Mouse (Mus musculus): ENCODE results near the gene Sdr42e1. TPM values are rescaled to one million over a fixed set of nuclear protein-coding genes. Genes with fewer than 3 reads are reported as not detected.
A peak's percentile ranks its signal among the peaks of the same experiment; 100 is the strongest.

Gene Sdr42e1
- polyA plus RNA-seq, 1 experiment from 2014 or later = 0.84 TPM

DNA sequence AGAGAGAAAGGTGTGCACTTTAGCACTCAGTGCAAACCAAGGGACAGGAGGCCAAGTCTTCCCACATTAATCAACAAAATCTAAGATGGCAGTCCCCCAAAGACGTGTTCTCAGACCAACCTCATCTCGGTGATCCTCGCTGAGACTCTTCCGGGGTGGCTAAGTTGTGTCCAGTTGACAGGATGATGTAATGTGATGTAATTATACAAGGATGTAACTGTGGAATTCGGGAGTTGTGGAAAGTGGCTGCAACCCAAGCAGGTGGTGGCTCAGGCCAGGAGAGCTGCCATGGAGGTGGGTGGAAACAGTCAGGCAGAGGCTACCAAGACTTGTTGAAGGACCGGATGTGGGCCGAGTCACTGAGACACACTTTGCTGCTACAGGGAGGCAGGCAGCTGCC, 14.4 kb upstream of the Sdr42e1 start:
- Histone ChIP-seq H3K27me3 (ENCODE audit: insufficient read depth, poor library complexity, severe bottlenecking) (no peaks in the 10 kb centered on the region), H3K27ac (no peak overlapping the region), H3K36me3 (no peaks in the 10 kb centered on the region), H3K4me3 (no peak overlapping the region), H3K9me3 (no peaks in the 10 kb centered on the region), H3K4me1 (replicated peaks) (no peaks in the 10 kb centered on the region)
- DNase-seq (ENCODE audit: low spot score) = no peak
- WGBS = 91% methylated on average over 7 of the region's 7 CpGs

GRCm38 (mm10) chr8:117684504-117684903, 11.0 kb upstream of the Sdr42e1 start:
- WGBS = 80% methylated on average over 11 of the region's 11 CpGs
- H3K4me3 ChIP-seq = no peak overlapping the region
- H3K4me1 ChIP-seq (replicated peaks) = no peaks in the 10 kb centered on the region
- no peaks in the 10 kb centered on the region for H3K27me3 ChIP-seq (ENCODE audit: insufficient read depth, poor library complexity, severe bottlenecking)
- no peak overlapping the region for H3K27ac ChIP-seq
- H3K9me3 ChIP-seq = no peaks in the 10 kb centered on the region
- DNase-seq (ENCODE audit: low spot score) = no peak
- H3K36me3 ChIP-seq = no peaks in the 10 kb centered on the region

DNA sequence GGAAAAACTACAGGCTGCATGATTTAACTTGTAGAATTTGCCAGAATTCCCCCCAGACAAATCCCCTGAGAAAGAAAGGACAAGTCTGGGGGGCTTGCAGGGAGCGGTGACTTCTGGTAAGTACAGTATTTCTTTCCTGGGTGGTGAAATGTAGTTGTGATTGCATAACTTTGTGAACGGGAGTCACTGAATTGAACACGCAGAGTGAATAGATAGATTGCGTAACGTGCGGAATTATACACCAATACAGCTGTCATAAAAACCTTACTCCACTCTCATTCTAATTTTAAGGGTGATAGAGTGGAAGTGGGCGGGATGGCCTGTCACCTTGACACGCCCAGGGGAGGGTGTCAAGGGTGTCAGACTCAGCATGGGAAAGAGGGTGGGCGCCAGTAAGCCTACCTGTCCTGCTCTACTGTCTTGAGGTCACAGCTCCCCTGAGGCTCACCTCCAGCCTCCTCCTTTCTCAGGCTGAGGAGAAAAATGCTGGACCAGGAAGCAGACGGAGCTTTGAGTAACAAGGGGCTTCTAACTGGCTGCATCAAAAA, 10.5 kb upstream of the Sdr42e1 start:
- Histone ChIP-seq H3K4me3 (no peak overlapping the region), H3K27me3 (ENCODE audit: insufficient read depth, poor library complexity, severe bottlenecking) (no peaks in the 10 kb centered on the region), H3K27ac (no peak overlapping the region), H3K9me3 (no peaks in the 10 kb centered on the region), H3K36me3 (no peaks in the 10 kb centered on the region), H3K4me1 (replicated peaks) (no peaks in the 10 kb centered on the region)
- DNase-seq (ENCODE audit: low spot score) = no peak
- WGBS = 91% methylated on average over 10 of the region's 10 CpGs

DNA sequence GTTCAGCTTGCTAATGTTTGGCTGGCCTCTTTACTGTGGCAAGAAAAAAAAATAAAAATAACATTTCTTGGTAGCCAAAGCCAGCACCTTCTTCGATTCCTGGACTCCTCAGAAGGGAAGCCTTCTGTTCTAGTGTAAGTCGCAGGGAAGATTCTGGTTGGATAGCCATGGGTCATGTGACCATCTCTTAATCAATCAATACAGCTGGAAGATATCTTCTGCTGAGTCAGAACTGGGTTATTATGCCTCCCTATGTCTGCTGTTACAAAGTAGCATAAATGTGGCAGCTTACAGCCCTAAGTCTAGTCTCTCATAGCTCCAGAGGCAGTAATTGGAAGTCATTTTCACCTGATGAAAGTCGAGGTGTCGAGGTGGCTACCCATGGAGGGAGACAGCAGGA, 5.2 kb upstream of the Sdr42e1 start:
- 85% methylated on average over 4 of the region's 4 CpGs for WGBS
- no peaks in the 10 kb centered on the region for H3K36me3 ChIP-seq
- no peaks in the 10 kb centered on the region for H3K27me3 ChIP-seq (ENCODE audit: insufficient read depth, poor library complexity, severe bottlenecking)
- no peaks in the 10 kb centered on the region for H3K9me3 ChIP-seq
- no peak for DNase-seq (ENCODE audit: low spot score)
- H3K4me1 ChIP-seq (replicated peaks) = peaks cover 2% of the 10 kb centered on the region; the same call in 1 of the 2 replicates
- no peak overlapping the region for H3K4me3 ChIP-seq
- H3K27ac ChIP-seq = no peak overlapping the region

- H3K9me3 ChIP-seq = no peaks in the 10 kb centered on the region
- H3K27me3 ChIP-seq (ENCODE audit: insufficient read depth, poor library complexity, severe bottlenecking) = no peaks in the 10 kb centered on the region
- no peak overlapping the region for H3K27ac ChIP-seq
- no peak for DNase-seq (ENCODE audit: low spot score)
- peaks cover 16% of the 10 kb centered on the region for H3K4me1 ChIP-seq (replicated peaks)
- 88% methylated on average over 8 of the region's 8 CpGs for WGBS
- H3K36me3 ChIP-seq = no peaks in the 10 kb centered on the region
- H3K4me3 ChIP-seq = no peak overlapping the region
Measured at GRCm38 (mm10) chr8:117677011-117677410, 3.5 kb upstream of the Sdr42e1 start.

DNA sequence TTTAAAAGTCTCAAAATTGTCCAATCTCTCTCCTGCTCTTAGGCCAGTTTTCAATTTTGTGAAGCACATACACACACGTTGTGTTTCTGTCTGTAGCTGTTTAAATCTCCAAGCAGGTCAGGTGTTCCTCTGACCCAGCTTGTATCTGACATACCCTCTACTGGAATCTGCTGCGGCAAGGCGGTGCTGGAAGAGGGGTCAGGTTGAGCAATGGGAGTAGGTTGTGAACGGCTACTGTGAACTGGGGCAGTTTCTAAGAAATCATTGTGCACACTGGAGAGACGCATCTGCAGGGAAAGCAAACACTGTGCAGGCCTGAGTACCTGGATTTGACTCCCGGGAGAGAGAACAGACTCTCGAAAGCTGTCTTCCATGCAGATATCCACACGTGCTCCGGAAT, 3.0 kb upstream of the Sdr42e1 start:
- Histone ChIP-seq H3K4me3 (no peak overlapping the region), H3K9me3 (no peaks in the 10 kb centered on the region), H3K27ac (no peak overlapping the region), H3K27me3 (ENCODE audit: insufficient read depth, poor library complexity, severe bottlenecking) (no peaks in the 10 kb centered on the region), H3K36me3 (no peaks in the 10 kb centered on the region), H3K4me1 (replicated peaks) (peaks cover 17% of the 10 kb centered on the region)
- no peak for DNase-seq (ENCODE audit: low spot score)
- 79% methylated on average over 9 of the region's 9 CpGs for WGBS

GRCm38 (mm10) chr8:117675171-117675570, 1.7 kb upstream of the Sdr42e1 start:
- no peaks in the 10 kb centered on the region for H3K9me3 ChIP-seq
- no peak overlapping the region for H3K27ac ChIP-seq
- no peak for DNase-seq (ENCODE audit: low spot score)
- 83% methylated on average over 5 of the region's 5 CpGs for WGBS
- no peaks in the 10 kb centered on the region for H3K36me3 ChIP-seq
- peaks cover 20% of the 10 kb centered on the region for H3K4me1 ChIP-seq (replicated peaks)
- H3K27me3 ChIP-seq (ENCODE audit: insufficient read depth, poor library complexity, severe bottlenecking) = no peaks in the 10 kb centered on the region
- no peak overlapping the region for H3K4me3 ChIP-seq

- Histone ChIP-seq H3K4me3 (no peak overlapping the region), H3K27me3 (ENCODE audit: insufficient read depth, poor library complexity, severe bottlenecking) (no peaks in the 10 kb centered on the region), H3K4me1 (replicated peaks) (peaks cover 25% of the 10 kb centered on the region), H3K27ac (no peak overlapping the region), H3K36me3 (no peaks in the 10 kb centered on the region), H3K9me3 (no peaks in the 10 kb centered on the region)
- WGBS = 80% methylated on average over 3 of the region's 3 CpGs
- DNase-seq (ENCODE audit: low spot score) = no peak
Measured at GRCm38 (mm10) chr8:117672558-117672957, 931 bp downstream of the Sdr42e1 start.

DNA sequence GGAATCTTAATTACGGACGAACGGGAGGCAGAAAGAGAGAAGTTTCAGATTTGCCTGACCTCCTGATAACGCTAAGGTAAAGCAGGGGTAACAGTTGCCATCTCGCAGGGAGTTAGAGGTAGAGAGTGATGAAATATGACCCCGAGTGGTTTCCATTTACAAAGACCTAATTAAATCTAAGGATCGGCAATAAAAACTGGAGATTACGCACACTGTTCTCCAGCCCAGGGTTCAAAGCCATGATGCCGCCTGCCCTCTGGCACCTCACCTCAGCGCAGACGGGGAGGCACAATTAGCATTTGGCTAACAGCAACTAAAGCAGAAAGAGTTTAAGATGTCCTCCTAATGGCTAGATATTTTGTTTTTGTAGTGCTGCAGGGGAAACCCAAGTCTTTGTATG, 3.0 kb downstream of the Sdr42e1 start:
- Histone ChIP-seq H3K27ac (no peak overlapping the region), H3K4me1 (replicated peaks) (peaks cover 25% of the 10 kb centered on the region), H3K27me3 (ENCODE audit: insufficient read depth, poor library complexity, severe bottlenecking) (no peaks in the 10 kb centered on the region), H3K9me3 (no peaks in the 10 kb centered on the region), H3K4me3 (no peak overlapping the region), H3K36me3 (no peaks in the 10 kb centered on the region)
- no peak for DNase-seq (ENCODE audit: low spot score)
- WGBS = 51% methylated on average over 11 of the region's 11 CpGs

- 83% methylated on average over 13 of the region's 13 CpGs for WGBS
- Histone ChIP-seq H3K36me3 (no peaks in the 10 kb centered on the region), H3K9me3 (no peaks in the 10 kb centered on the region), H3K27ac (no peak overlapping the region), H3K4me3 (no peak overlapping the region), H3K27me3 (ENCODE audit: insufficient read depth, poor library complexity, severe bottlenecking) (no peaks in the 10 kb centered on the region), H3K4me1 (replicated peaks) (peaks cover 14% of the 10 kb centered on the region; the same call in 1 of the 2 replicates)
- no peak for DNase-seq (ENCODE audit: low spot score)
Measured at GRCm38 (mm10) chr8:117667349-117668124, 6.0 kb downstream of the Sdr42e1 start.

GRCm38 (mm10) chr8:117660358-117661031, 13.0 kb downstream of the Sdr42e1 start:
- Histone ChIP-seq H3K36me3 (no peaks in the 10 kb centered on the region), H3K9me3 (no peaks in the 10 kb centered on the region), H3K27ac (peak overlapping the region; percentile 42; the same call in 1 of the 2 replicates), H3K4me3 (no peak overlapping the region), H3K4me1 (replicated peaks) (peaks cover 17% of the 10 kb centered on the region), H3K27me3 (ENCODE audit: insufficient read depth, poor library complexity, severe bottlenecking) (no peaks in the 10 kb centered on the region)
- 33% methylated on average over 11 of the region's 11 CpGs for WGBS
- DNase-seq (ENCODE audit: low spot score) = peak; percentile 74

- Histone ChIP-seq H3K4me1 (replicated peaks) (peaks cover 17% of the 10 kb centered on the region), H3K4me3 (no peak overlapping the region), H3K9me3 (no peaks in the 10 kb centered on the region), H3K27ac (no peak overlapping the region), H3K27me3 (ENCODE audit: insufficient read depth, poor library complexity, severe bottlenecking) (no peaks in the 10 kb centered on the region), H3K36me3 (no peaks in the 10 kb centered on the region)
- 83% methylated on average over 7 of the region's 7 CpGs for WGBS
- DNase-seq (ENCODE audit: low spot score) = no peak
Measured at GRCm38 (mm10) chr8:117658990-117659389, 14.5 kb downstream of the Sdr42e1 start.

DNA sequence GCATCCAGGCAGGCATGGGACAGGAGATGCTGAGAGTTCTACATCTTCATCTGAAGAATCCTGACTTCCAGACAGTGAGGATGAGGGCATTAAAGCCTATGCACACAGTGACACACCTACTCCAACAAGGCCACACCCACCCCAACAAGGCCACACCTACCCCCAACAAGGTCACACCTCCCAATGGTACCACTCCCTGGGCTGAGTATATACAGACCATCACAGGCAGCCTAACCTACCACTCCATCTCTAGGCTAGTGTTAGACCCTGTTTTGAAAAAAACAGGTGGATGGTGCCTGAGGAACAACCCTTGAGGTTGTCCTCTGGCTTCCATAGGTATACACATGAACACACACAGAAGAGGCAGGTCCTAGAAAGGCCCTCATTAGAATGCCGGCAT, 21.2 kb downstream of the Sdr42e1 start:
- no peak for DNase-seq (ENCODE audit: low spot score)
- Histone ChIP-seq H3K4me3 (no peak overlapping the region), H3K36me3 (no peaks in the 10 kb centered on the region), H3K27me3 (ENCODE audit: insufficient read depth, poor library complexity, severe bottlenecking) (no peaks in the 10 kb centered on the region), H3K4me1 (replicated peaks) (no peaks in the 10 kb centered on the region), H3K27ac (no peak overlapping the region), H3K9me3 (no peaks in the 10 kb centered on the region)
- WGBS = 97% methylated on average over 1 of the region's 1 CpGs

All from hindbrain, embryonic 10.5 days (tissue).